Mouse (Mus musculus) layer of hippocampus, adult 11-12 months (tissue): Measurements from ENCODE around the gene Aipl1.

Experiments used
- DNase-seq: peaks from one replicate; pipeline ENCODE4 v3.0.0; 2022; ENCODE audit warnings: low spot score

Gene Aipl1

DNA sequence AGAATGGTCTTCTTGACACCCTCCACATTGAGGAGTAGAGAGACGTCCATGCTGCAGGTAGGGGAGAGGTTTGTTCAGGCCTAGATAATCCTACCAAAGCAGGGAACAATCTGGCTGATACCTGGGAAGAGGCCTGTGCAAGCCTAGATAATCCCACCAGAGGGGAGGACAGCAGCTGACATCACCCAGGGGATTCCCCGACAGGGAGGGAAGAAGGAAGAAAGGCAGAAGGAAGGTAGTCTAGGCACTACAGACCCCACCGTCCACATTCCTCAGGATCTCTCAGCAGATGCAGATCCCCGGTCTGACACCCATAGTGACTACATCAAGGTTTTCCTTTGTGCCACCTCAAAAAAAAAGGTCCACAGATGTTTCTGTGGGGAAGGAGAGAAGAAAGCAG is at the start of gene Aipl1:
Gene Aipl1, minus strand, starts transcription at position 101 of the 400 bp plus-strand sequence.
- no peak for DNase-seq

DNA sequence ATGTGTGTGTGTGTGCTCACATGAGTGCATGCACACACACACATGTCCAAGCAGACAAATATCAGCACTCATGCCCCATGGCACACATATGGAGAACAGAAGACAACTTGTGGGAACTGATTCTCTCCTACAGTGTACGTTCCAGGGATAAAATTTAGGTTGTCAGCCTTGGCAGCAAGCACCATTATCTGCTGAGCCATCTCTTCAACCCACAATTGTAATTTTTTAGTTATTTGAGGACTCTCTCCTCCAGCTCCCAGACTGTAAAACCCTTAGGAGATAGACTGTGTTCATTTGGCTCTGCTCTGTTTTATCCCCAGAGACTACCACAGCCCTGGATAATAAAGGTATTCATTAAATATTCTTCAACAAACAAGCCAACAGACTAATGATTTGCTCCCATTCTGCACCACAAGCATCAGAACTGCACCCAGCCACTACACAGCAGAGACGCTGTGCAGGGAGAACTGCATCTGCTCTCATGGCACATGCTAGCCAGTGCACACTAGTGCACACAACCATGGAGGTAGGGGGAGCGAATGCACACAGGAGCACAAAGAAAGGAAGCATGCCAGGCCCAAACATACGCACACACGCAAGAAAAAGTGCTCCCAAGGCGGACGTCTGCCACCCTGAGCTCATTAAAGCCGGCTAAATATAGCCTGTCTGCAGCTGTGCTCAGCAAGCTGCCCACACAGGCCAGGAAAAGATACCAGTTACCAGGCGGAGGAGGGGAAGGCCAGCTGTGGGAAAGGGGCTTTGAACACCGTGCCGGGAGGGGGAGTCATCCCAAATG is 49.1 kb upstream of the Aipl1 start:
- peak; percentile 55 for DNase-seq

DNA sequence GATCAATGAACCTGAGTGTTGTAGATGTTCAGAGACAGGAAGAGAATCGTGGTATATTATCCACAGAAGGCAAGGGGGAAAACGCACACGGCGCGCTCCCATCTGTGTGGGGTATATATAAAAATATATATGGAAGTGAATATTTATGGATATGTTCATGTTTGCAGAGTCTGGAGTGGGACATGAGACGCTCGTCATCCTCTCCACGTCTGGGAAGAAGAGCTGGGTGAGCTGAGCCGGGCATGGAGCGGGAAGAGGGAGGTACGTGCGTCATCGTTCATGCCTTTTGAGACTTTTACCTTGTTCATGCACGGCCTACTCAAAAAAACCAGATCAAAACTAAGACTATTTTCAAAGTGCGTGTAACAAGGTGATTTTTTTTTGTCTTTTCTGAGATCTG is 47.0 kb upstream of the Aipl1 start:
- DNase-seq, result no peak

DNA sequence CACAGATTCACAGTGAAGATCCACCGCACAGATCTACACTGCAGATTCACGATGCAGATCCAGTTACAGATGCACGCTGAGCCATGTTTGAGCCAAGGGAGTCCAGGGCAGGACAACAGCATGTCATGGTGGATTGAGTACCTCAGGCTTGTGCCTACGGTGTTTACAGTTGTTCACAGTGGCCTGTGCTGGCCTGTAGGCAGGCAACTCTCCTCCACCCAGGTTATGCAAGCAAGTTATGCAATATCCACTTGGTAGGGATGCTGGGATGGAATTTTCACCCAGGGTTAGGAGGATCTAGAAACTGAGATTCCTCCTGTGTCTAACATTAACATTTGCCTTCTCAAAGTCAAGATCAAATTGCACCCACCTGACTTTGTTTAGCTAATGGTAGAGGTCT is 45.3 kb upstream of the Aipl1 start:
- DNase-seq, result no peak

DNA sequence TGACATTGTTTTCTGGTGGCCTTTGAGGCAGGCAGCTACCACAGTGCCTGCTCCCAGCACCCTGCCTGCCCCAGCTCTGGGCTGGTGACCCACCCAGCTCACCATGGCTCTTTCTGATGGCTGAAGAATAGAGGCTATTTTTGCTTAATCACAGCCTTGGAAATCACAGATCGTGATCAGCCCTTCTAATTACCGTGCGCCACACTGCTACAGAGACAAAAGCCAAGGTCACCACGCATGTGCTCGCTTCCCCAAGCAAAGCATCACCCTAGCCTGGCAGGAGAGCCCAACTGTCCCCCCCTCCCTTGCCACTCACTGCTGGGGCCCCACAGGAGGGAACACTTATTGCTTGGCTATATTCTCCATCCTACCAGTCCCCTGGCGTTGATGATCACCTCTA is 43.2 kb upstream of the Aipl1 start:
- DNase-seq, result no peak

DNA sequence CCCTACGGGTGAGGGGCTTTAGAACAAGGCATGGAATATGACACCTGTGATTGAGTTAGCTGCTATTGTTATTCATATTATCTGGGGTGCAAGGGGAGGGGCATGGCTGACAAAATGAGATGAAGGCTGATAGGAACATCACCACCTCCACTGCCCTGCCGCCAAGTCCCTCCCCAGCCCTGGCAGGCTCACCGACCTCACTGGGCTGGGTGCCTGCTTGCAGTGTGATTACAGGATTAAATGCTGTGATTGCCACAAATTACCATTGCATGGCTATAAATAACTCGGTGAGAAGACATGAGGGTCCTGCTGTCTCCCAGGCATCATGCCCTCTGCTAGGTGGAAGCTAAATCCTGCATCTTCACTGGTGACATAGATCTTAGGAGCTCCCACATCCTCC is 41.3 kb upstream of the Aipl1 start:
- peak; percentile 56 for DNase-seq

DNA sequence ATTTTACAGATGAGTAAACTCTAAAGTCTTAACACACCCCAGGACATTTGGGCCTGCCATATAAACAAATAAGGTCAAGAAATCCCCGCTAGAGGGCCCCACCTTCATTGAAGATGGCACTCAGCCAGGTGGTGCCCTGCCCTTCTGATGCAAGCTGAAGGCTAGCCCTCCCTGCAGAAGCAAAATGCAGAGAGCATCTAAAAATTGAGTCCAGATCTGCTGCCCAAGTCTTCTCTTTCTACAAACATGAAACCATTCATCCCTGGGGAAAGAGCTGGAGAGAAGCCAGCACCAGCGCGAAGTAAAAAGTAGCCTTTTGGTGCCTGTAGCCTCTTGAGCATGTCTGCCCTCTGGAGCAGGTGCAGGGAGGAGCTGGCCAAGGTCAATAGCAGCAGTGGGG is 40.7 kb upstream of the Aipl1 start:
- no peak for DNase-seq

DNA sequence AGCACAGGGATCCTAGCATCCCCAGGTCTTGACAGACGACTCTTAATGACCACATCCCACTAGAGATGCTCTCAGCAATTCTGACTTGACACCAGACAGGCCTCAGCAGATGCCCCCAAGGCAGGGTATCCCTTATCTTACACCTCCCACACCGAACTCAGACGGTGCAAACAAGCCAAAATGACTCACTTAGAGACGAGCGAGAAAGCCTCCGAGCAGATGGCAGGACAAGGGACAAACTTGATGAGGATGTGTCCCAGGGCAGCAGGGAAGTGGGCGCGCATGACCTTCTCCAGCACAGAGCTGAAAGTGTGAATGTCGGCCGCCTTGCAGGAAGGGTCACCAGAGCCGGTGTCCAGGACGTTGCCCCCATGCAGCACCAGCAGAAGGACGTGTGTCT is 36.9 kb upstream of the Aipl1 start:
- DNase-seq, result no peak

DNA sequence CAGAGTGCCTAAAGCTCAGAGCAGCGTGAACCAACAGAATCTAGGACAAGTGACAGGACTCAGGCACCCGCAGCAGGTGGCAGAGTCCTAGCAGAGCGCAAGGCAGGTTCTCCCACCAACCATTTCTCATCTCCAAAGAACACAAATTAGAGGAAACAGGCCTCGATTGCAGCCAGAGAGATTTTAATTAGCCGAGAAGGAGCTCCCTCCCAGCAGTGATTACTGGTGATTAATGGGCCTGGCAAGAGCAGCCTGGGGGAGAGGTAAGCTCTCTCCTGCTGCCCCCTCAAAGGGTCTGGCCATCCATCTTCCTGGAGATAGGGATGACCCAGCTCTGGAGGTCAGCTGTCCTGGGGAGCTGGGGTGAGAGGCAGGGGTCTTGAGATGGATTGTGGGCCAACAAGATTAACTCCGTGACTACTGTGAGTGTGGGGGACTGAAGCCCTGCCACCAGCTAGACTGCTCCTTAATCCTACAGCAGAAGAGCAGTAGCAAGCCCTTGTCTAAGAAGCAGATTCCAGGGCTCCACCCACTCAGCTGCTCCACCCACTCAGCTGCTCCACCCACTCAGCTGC is 35.1 kb upstream of the Aipl1 start:
- no peak for DNase-seq

DNA sequence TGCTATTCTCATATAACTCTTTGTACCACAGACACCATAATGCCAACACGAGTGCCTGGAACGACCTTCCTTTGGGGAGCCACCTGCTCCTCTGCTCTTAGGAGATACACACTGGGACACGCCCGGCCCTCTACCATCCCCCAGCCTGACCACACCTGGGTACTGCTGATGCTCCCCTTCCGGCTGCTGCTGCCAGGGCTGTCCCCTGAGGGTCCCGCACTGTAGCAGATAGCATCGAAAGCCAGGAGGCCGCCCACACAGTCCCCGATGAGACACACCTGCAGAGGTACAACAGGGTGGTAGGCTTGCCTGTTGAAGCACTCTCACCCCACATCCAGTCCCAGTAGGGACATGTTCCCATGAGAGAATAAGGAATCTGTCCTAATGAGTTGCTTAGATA is 33.4 kb upstream of the Aipl1 start:
- DNase-seq, result no peak

DNA sequence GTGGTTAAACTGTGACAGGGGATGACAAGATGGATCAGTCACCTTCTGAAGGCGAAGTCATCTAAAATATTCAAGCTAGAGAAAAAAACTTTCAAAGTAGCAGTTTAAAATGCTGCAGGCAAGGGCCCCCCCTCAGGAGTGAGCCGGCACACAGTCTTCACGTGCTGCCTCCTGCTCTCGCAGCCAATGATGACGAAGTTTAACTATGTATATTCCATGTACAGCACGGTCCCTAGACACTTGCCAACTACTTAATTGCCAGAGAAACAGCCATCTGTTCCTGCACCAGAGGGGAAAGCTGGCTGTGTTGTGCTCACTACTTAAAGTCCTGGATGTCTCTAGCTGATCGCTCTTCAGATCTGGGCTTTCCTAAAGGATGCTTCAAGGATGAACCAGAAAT is 30.7 kb upstream of the Aipl1 start:
- DNase-seq, result peak; percentile 62

DNA sequence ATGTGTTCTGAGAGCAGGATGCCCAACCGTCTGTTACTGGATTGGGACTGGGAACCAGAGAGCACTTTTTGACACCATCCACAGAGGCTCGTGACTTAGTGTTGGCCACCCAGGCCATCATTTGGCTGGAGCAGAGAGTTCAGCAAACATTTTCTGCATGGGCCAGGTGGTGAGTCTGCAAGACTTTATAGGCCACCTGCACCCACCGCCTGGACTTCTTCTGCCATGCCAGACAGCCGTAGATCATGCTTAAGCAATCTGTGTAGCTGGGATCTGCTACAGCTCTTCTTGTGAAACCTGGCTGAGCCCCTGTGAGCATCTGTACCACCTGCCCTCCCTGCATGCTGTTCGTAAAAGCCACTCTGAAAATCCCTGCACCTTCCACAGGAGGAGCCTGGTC is 30.0 kb upstream of the Aipl1 start:
- no peak for DNase-seq

DNA sequence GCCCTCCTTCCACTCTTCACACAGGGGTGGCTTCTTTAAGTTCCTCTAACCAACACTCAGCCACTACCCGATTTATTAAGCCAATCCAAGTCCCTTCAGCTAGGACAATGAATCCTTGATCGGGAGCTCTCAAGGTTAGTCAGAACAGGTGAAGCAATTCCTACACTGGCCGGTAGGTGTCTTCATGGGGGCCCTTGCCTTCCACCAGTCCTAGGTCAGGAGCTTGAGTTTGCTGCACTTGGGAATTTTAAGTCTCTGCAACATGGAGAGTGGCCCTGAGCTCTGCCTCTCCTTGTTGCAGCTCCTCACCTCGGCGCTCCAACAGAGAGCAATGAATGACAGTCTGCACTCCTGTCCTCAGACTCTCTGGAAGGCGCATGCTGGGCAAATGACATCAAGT is 29.0 kb upstream of the Aipl1 start:
- DNase-seq, result no peak

DNA sequence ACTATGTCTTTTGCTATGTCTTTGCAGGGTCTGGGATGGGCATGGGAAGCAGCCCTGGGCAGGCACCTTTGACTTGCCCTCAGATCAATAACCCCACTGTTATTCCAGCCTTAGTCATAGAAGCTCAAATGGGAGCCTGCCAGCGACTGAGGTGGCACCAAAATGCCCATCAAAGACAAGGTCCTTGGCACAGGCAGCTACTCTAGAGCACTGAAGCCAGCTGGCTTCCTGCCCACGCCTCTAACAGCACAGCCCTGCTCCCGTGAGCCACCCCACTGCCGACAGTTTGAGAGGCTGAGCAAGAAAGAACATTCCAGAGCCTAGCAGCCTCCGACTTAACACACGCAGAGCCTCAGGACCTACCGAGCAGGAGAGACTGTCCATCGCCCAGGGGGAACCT is 27.8 kb upstream of the Aipl1 start:
- DNase-seq, result no peak

DNA sequence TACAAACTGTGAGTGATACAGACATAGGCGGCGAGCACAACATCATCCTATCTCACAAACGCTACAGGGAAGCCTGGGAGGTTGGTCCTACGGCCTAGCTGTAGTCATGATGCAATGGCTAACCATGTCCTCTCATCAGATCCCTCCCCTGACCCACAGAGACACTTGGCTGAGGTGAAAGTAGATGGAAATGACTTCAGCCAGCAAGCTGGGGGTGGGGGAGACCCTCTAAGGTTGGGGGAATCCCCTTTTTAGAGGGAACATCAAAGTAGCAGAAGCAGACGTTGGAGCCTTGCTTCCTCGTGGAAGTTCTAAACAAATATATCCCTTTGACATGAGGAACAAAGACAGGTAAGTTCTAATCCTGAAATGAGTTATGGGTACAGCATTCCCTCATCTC is 27.1 kb upstream of the Aipl1 start:
- DNase-seq, result no peak

DNA sequence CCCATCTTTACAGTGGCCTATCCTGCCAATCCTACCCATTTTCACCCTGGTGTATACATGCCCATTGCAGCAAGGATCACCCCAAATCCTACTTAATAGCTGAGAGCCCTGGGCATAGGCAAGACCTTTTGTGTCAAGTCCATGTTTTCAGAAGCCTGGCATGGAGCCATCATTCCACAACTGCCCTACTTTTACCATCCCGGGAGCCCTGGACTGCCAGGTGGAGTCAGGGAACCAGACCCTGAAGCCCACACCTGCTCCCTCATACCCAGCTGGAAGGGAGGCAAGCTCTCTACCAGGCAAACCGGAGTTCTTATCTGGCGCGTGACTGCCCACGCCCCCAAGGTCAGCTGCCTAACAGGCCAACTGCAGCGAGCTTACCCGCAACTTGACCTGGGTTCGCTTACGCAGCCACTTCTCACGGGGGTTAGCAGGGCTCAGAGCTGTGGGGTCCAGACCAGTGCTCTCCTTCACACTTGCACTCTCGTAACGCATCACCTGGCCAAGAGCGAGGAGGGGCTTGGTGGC is 23.8 kb upstream of the Aipl1 start:
- no peak for DNase-seq

DNA sequence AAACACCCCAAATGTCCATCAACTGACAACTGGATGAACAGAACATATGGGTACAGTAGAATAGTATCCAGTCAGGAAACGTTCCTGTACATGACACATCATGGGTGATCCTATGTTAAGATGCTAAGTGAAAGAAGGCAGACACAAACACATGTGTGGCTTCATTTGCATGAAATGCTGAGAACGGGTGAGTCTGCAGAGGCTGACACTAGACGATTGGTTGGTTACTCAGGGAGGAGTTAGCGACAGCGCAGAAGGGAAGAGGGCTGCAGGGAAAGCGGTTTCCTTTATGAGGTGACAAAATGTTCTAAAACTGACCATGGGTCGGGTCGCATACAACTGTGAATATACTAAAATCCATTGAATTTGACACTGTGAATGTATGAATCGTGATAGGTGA is 23.1 kb upstream of the Aipl1 start:
- DNase-seq, result no peak

DNA sequence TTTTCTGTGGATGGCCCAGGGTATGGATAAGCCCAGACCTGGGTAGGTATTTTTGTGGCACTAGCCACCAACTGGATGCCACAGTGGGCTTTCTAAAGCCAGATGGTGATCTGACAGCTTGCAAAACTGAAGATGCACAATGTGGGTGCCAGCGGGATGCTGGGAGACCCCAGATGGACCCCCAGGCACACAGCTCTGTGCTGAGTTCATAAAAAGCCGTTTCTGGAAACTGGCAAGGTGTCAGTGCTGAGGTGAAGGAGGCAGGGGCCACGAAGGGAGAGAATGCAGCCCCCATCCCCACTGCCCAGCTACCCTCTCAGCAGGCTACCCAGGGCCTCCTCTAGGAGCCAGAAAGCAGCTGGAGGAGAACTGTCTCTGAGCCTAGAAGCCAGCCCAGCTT is 19.9 kb upstream of the Aipl1 start:
- no peak for DNase-seq

DNA sequence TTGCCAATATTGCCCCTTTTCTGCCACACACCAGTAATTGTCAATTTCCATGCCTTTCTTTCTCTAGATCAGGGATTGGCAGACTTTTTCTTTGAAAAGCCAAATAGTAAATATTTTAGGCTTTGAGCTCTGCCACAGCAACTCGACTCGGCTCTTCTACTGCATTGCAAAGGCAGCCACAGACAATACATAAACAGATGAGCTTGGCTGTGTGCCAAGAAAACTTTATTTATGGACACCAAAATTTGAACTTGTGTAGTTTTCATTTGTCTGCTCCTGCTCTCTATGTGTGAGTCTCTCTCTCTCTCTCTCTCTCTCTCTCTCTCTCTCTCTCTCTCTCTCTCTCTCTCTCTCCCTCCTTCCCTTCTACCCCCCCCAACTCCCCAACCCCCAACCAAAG is 17.9 kb upstream of the Aipl1 start:
- DNase-seq, result no peak

DNA sequence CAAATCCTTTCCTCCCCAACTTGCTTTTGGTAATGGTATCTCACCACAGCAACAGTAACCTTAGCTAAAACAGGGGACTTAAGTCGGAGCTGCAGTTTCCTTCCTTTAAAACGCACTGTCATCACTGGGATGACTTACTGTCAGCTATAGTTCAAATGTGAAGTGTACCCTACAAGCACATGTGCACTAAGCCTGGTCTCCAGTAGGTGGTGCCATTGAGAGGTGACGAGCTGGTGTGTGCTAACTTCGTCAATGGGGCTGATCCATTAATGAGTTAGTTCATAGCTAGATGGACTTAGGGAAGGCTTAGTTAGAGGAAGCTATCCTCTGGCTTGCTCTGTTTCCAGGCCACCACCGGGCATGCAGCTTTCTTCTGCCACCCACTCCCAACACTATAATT is 15.3 kb upstream of the Aipl1 start:
- peak; percentile 85 for DNase-seq

DNA sequence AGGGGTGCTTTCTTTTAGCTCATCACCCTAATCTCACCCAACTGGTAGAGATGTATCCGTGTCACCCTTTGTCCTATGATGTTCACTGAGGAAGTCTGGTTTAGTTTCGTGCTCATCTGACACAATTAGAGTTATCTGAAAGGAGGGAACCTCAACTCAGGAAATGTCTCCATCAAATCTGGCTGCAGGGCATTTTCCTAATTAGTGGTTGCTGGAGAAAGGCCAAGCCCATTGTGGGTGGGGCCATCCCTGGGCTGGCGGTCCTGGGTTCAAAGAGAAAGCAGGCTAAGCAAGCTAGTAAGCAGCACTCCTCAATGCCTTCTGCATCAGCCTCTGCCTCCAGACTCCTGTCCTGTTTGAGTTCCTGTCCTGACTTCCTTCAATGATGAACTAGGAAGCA is 14.9 kb upstream of the Aipl1 start:
- no peak for DNase-seq

DNA sequence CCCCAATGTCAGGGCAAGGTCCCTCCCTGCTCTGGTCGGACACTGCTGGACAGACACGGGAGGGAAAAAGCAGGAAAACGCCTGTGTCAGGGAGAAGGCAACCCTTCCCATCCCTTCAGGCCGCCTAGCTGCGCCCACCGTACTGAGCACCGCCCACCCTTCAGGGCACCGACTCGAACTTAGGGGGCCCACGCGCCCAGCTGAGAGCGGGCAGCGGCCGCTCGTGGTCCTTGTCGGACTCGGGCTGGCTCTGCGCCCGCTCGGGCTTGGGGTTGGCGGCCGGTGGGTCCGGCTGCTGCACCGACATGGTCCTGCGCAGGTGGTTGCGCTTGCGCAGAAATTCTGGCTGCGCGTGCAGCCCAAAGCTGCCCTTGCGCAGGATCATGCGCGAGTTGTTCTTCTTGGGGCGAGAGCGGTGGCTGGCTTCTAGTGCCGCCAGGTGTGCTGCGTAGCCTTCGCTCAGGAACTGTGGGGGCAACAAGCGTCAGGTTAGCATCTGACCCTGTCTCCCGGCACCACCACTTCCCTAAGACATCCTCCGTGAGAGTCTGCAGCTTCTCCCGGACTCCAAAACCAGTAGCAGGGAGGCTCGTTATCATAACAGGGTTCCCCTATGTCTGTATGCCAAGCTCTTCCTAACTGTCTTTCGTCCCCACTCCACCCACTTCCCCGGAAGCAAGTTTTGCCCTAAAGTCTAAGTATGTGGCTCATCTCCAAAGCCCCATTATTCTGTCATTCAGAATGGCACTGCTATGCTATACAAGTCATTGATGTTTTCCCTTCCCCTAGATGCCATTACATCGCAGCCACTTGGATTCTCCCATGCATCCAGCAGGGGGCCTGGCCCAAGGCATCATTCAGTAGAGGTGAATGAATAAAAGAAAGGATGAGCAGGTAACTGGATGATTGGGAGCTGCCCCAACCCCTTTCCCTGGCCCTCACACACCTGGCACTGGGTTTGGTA is 13.9 kb upstream of the Aipl1 start:
- peak; percentile 56 for DNase-seq
